In genomic region chr3:123553872-123554271, GRCm38 (mm10) we compare ENCODE assay signal across 18 mouse cellular contexts.
DNase-seq lines count a peak whose midpoint lies in the region; ATAC-seq and TF ChIP-seq lines count a peak whose summit lies in the region.
"Had no signal": no experiment of that assay in that cellular context is flagged by ENCODE, and none has a peak within 500 bp of the region (broad histone marks: within the 10 kb centered on the region; RNA-seq: fewer than 3 reads in every experiment).

No protein-coding gene starts in this region.

- no peak for TF ChIP-seq CTCF in liver, postnatal 0 days (IDR thresholded peaks at IDR 0.05; ENCODE audit: low read depth)

- peak; percentile 66 for ATAC-seq in liver, embryonic 11.5 days (replicated peaks; ENCODE audit: low FRiP score)
- ATAC-seq in liver, embryonic 13.5 days (ENCODE audit: low read depth) = peak; percentile 74
- 0 out of 2 replicates have a peak, but pooled peaks have one; percentile 23 for ATAC-seq in liver, postnatal 0 days
- ATAC-seq: forebrain, embryonic 13.5 days; forebrain, postnatal 0 days had no signal

- H3K4me3 ChIP-seq in liver, embryonic 11.5 days (ENCODE audit: low read depth, low read length) = no peak overlapping the region
- H3K4me3 ChIP-seq in liver, embryonic 13.5 days (replicated peaks) = no peak overlapping the region
- no peak overlapping the region for H3K4me3 ChIP-seq in liver, postnatal 0 days (ENCODE audit: low read depth, low read length)
- H3K4me3 ChIP-seq: embryonic facial prominence, embryonic 13.5 days; forebrain, embryonic 13.5 days; heart, embryonic 13.5 days; hindbrain, embryonic 15.5 days had no signal

- no peaks in the 10 kb centered on the region for H3K27me3 ChIP-seq in liver, embryonic 11.5 days (replicated peaks; ENCODE audit: control insufficient read depth, insufficient read depth, low read length)
- H3K27me3 ChIP-seq in liver, embryonic 13.5 days = no peaks in the 10 kb centered on the region
- H3K27me3 ChIP-seq in liver, postnatal 0 days (ENCODE audit: insufficient read depth, low read length) = no peaks in the 10 kb centered on the region
- H3K27me3 ChIP-seq: embryonic facial prominence, embryonic 13.5 days; forebrain, embryonic 13.5 days; heart, embryonic 13.5 days; hindbrain, embryonic 15.5 days had no signal

- 51% methylated on average over 6 of the region's 6 CpGs for WGBS in liver, embryonic 11.5 days
- WGBS in liver, embryonic 13.5 days (ENCODE audit: insufficient replicate concordance) = 28% methylated on average over 6 of the region's 6 CpGs
- 45% methylated on average over 6 of the region's 6 CpGs for WGBS in liver, postnatal 0 days (ENCODE audit: insufficient replicate concordance)

- no peak overlapping the region for H3K4me2 ChIP-seq in liver, embryonic 11.5 days
- H3K4me2 ChIP-seq in liver, embryonic 13.5 days = no peak overlapping the region
- no peak overlapping the region for H3K4me2 ChIP-seq in liver, postnatal 0 days (ENCODE audit: low read depth, low read length)
- H3K4me2 ChIP-seq: embryonic facial prominence, embryonic 13.5 days; forebrain, embryonic 13.5 days; heart, embryonic 13.5 days; hindbrain, embryonic 15.5 days had no signal

- no peaks in the 10 kb centered on the region for H3K36me3 ChIP-seq in liver, embryonic 11.5 days (ENCODE audit: control insufficient read depth, insufficient read depth, low read length)
- H3K36me3 ChIP-seq in liver, embryonic 13.5 days = no peaks in the 10 kb centered on the region
- no peaks in the 10 kb centered on the region for H3K36me3 ChIP-seq in liver, postnatal 0 days (replicated peaks; ENCODE audit: insufficient read depth, low read length)
- H3K36me3 ChIP-seq: embryonic facial prominence, embryonic 13.5 days; heart, embryonic 13.5 days; hindbrain, embryonic 15.5 days had no signal

- no peak overlapping the region for H3K9ac ChIP-seq in liver, embryonic 11.5 days (ENCODE audit: low read depth, low read length)
- H3K9ac ChIP-seq in liver, embryonic 13.5 days = no peak overlapping the region
- H3K9ac ChIP-seq in liver, postnatal 0 days (replicated peaks) = no peak overlapping the region
- H3K9ac ChIP-seq: embryonic facial prominence, embryonic 13.5 days; forebrain, embryonic 13.5 days; forebrain, postnatal 0 days; heart, embryonic 13.5 days; hindbrain, embryonic 15.5 days had no signal

- no peaks in the 10 kb centered on the region for H3K9me3 ChIP-seq in liver, embryonic 11.5 days (ENCODE audit: control insufficient read depth, low read length)
- no peaks in the 10 kb centered on the region for H3K9me3 ChIP-seq in liver, embryonic 13.5 days (replicated peaks)
- no peaks in the 10 kb centered on the region for H3K9me3 ChIP-seq in liver, postnatal 0 days (ENCODE audit: low read length)
- H3K9me3 ChIP-seq: embryonic facial prominence, embryonic 13.5 days; forebrain, embryonic 13.5 days; heart, embryonic 13.5 days; hindbrain, embryonic 15.5 days had no signal

- H3K27ac ChIP-seq in liver, embryonic 11.5 days (ENCODE audit: low read depth, low read length) = no peak overlapping the region; the same call in 1 of the 2 replicates
- H3K27ac ChIP-seq in liver, embryonic 13.5 days = peak overlapping the region; percentile 55
- H3K27ac ChIP-seq in liver, postnatal 0 days (ENCODE audit: low read depth) = no peak overlapping the region
- H3K27ac ChIP-seq: embryonic facial prominence, embryonic 13.5 days; forebrain, embryonic 13.5 days; heart, embryonic 13.5 days; hindbrain, embryonic 15.5 days had no signal

- no peak for DNase-seq in liver, embryonic 11.5 days (ENCODE audit: low spot score)
- DNase-seq in liver = no peak
- DNase-seq in liver, embryonic 13.5 days = no peak
- no peak for DNase-seq in liver, postnatal 0 days
- DNase-seq in cerebellum, adult 9-10 months = no peak
- DNase-seq in layer of hippocampus, adult 18-20 months (ENCODE audit: low spot score in 2 of 2) = no peak
- no peak for DNase-seq in kidney, postnatal 4 days
- DNase-seq: adrenal gland, adult 2 months; adrenal gland, postnatal 25 days; cerebellum, adult 2 months; cerebellum, postnatal 25 days; forebrain, postnatal 0 days; gastrocnemius, postnatal 14 days; heart, postnatal 36 days had no signal

- peak; percentile 89 for TF ChIP-seq EP300 in liver, postnatal 0 days (IDR thresholded peaks at IDR 0.05; ENCODE audit: low read depth)

- H3K4me1 ChIP-seq in liver, embryonic 11.5 days (replicated peaks; ENCODE audit: control insufficient read depth, insufficient read depth, low read length) = no peaks in the 10 kb centered on the region
- H3K4me1 ChIP-seq in liver, embryonic 13.5 days (replicated peaks) = peaks cover 8% of the 10 kb centered on the region
- no peaks in the 10 kb centered on the region for H3K4me1 ChIP-seq in liver, postnatal 0 days (ENCODE audit: insufficient read depth)
- H3K4me1 ChIP-seq: embryonic facial prominence, embryonic 13.5 days; forebrain, embryonic 13.5 days; heart, embryonic 13.5 days; hindbrain, embryonic 15.5 days had no signal

Comparison
In these comparisons a context has a peak if more than half of its experiments do, and no peak if none do; other contexts are left out.
1. ATAC-seq: peak in every context shown above with its lines; median percentile 74 in liver, embryonic 13.5 days; 66 in liver, embryonic 11.5 days; 23 in liver, postnatal 0 days.